Mouse (Mus musculus) layer of hippocampus, adult 2 months (tissue): ENCODE data around the gene Slc2a6. TPM values are rescaled to one million over a fixed set of nuclear protein-coding genes. Genes with fewer than 3 reads are reported as not detected.

Experiments used
- DNase-seq, 2 experiments: peaks; one replicate each; pipeline ENCODE4 v3.0.0; 2022; ENCODE audit warnings: low spot score in 2 of 2
- H3K27ac ChIP-seq: fragments of 200-600 bp; 2 replicates; pipeline ENCODE4 v1.8.1; 2022
- H3K4me3 ChIP-seq: fragments of 200-600 bp; 2 replicates; pipeline ENCODE4 v1.8.1; 2022; ENCODE audit warnings: mild to moderate bottlenecking
- CTCF ChIP-seq: fragments of 200-600 bp; conservative IDR thresholded peaks from 2 replicates; pipeline ENCODE4 v1.8.1; 2022; ENCODE audit warnings: antibody characterized with exemption, mild to moderate bottlenecking, moderate library complexity
- long read RNA-seq, 2 experiments: library from polyadenylated mRNA; stranded (forward); transcript quantifications; one replicate each; pipeline ENCODE4 v2.0.0; 2021; ENCODE audit warnings: borderline mapping rate in 2 of 2
- total RNA-seq, 2 experiments: library from RNA; stranded (reverse); gene quantifications; 2 replicates each; pipeline ENCODE4 v1.2.3; 2021

Slc2a6 gene
- 10 to 100 TPM; 38.4 to 42.3 TPM for total RNA-seq
- long read RNA-seq, experiment 1, transcript Slc2a6-201 (10 exons, 2,138 nt): major isoform, 25 of 40 reads
- long read RNA-seq, experiment 1, partial matches to known transcripts: 7 of 40 reads
- long read RNA-seq, experiment 1, other reads (novel, unspliced or antisense): 7 of 40 reads
- long read RNA-seq, experiment 2, transcript Slc2a6-201 (10 exons, 2,138 nt): major isoform, 48 of 64 reads
- long read RNA-seq, experiment 2, partial matches to known transcripts: 5 of 64 reads
- long read RNA-seq, experiment 2, other reads (novel, unspliced or antisense): 11 of 64 reads

DNA sequence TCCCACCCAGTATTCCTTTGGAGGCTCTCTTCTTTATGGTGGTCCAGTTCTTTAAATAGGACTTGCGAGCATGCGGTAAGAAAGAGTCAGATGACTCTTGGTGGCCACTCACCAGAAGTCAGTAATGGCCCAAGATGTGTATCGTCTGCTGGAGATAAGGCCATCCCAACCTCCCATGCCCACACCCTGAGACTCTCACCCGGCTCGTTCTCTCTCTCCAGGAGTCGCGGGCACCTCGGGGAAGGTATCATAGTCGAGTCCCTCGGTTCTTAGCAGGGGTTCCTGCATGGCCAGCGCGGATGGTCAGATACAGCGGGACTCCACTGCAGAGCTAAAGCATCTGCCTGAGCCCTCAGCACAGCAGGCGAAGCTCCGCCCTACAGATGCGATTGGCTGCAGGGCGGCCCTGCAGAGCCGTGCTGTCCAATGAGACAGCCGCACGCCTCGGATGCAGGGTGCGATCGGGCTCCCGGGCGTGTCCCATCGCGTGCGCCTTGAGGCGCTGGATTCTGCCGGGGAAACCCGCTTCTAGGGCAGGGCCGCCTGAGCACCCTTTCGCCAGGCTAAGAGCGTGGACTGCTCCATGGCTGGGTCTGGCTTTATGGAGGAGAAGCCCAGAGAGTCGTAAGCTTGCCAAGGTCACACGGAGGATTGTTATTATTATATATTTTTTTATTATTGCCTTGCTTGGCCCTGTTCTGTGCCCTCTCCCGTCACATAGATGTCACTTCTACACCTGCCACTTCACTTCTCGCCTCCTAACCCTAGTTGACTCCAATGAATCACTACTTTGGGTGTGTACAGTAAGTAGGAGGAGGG is at the start of gene Slc2a6:
TSS of gene Slc2a6 (minus strand) at position 381 of the 819 bp plus-strand sequence.
- peak; percentile 88 to 91 for DNase-seq
- H3K4me3 ChIP-seq: peak within 1 kb of the TSS; percentile 73
- TF ChIP-seq CTCF: no peak
- H3K27ac ChIP-seq: peak within 1 kb of the TSS; percentile 91

DNA sequence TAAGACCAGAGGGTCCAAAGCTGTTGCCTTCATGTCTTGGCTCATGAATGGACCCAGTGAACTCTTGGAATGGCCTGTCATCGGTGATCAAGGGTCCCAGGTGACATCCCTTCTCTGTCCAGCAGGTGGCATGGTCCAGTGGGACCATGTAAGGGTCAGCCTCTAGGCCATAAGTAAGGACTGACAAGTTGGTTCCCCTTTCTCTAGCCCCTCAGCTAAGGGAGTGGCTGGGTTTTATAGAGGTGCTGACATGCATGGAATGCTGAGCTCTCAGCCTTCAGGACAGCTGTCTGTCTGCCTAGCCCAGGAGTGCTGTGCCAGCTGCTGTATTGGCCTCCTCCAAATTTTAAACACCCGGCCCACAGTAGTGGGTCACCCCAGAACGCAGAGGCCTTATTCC is 47.7 kb upstream of the Slc2a6 start:
- no peak for DNase-seq
- peak; percentile 80 for TF ChIP-seq CTCF
- H3K4me3 ChIP-seq: no peak overlapping the region
- no peak overlapping the region for H3K27ac ChIP-seq

DNA sequence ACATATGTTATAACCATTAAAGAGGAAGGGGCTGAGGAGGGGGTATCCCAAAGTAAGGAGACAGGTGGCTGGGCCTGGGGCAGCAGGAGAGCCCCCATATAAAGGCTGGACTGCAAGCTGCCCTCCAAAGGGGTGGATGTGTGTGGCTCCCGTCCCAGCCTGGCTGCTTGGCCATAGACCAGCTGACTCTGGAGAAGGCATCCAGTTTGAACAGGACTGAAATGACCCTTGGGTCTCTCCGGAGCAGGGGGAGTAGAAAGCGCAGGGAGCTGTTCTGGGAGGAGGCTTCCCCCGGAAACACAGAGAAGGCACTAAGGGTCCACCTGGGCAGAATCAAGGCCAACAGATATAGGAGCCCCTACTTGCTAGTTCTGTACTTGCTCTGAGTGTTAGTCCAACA is 47.0 kb upstream of the Slc2a6 start:
- TF ChIP-seq CTCF: no peak
- H3K4me3 ChIP-seq: no peak overlapping the region
- H3K27ac ChIP-seq: no peak overlapping the region
- no peak for DNase-seq

DNA sequence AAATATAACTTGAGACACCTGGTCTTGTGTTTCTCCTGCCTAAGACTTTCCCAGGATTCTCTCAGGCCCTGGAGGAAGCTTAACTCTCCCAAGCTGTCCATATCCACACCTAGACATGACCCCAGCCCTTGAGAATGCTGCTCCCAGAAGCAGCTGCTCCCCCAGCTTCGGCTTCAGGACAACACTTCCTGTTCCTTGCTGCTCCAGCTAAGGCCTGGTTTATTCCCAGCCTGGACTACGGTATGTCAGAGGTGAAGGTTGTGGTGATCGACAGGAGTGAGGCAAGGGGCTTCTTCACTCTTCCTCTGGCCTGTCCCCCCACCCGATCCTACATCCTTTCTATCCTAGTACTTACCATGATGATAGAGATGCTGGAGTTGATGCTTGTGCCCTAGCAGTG is 45.6 kb upstream of the Slc2a6 start:
- TF ChIP-seq CTCF: no peak
- H3K4me3 ChIP-seq: no peak overlapping the region
- no peak overlapping the region for H3K27ac ChIP-seq
- DNase-seq: no peak

GRCm38 (mm10) chr2:27071978-27072377 is 44.2 kb upstream of the Slc2a6 start, which contains the start of gene Mymk:
TSS of gene Mymk (minus strand) at chr2:27072179.
- no peak within 1 kb of the TSS for H3K4me3 ChIP-seq
- peak within 1 kb of the TSS; percentile 71 for H3K27ac ChIP-seq
- TF ChIP-seq CTCF: no peak
- no peak for DNase-seq

- no peak overlapping the region for H3K4me3 ChIP-seq
- peak; percentile 81 to 91 for DNase-seq
- H3K27ac ChIP-seq: peak overlapping the region; percentile 71
- no peak for TF ChIP-seq CTCF
Measured at GRCm38 (mm10) chr2:27071137-27071536, 43.3 kb upstream of the Slc2a6 start.

- TF ChIP-seq CTCF: no peak
- DNase-seq: no peak
- Histone ChIP-seq H3K4me3 (no peak overlapping the region), H3K27ac (peak overlapping the region; percentile 71)
Measured at GRCm38 (mm10) chr2:27070247-27070813, 42.5 kb upstream of the Slc2a6 start.

DNA sequence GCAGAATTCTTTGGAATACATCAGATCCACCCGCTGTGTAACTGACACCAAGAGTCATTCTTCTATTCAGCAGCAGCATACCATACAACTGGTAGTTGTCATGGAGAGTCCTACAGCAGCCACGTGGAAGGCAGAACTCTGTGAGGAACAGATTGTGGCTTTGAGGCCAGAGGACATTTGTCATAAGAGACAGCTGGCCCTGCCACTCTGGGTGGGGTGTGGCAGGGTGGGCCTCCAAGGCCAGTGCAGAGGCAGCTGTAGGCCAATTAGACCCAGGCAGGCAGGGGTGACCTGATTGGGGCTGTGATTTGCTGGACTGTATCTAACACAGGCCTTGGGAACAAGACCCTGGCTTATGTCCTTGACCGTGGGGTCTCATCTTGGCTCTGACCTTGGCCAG is 41.8 kb upstream of the Slc2a6 start:
- Histone ChIP-seq H3K27ac (peak overlapping the region; percentile 71; the same call in 1 of the 2 replicates), H3K4me3 (no peak overlapping the region)
- no peak for DNase-seq
- no peak; the same call in 1 of the 2 replicates for TF ChIP-seq CTCF

DNA sequence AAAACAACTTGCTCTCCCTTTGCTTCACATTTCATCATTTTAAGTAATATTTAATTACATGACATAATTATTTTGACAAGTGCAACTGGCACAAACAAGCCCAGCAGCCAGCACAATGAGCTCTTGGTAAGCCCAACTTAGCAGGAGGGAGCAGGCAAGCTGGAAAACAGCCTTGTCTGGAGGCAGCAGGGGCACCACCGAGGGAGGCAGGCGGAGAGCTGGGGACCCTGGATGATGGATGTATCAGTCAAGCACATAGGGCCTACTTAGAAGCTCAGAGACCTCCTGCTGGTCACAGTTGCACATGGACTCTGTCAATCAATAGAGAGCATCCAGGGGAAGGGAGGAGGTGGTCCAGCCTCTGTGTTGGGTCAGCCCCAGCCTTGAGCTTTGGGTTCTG is 40.2 kb upstream of the Slc2a6 start:
- 0 out of 2 replicates have a peak, but pooled peaks have one; percentile 4 for TF ChIP-seq CTCF
- H3K27ac ChIP-seq: peak overlapping the region; percentile 44; the same call in 1 of the 2 replicates

GRCm38 (mm10) chr2:27067124-27067523 is 39.3 kb upstream of the Slc2a6 start:
- Histone ChIP-seq H3K4me3 (no peak overlapping the region), H3K27ac (no peak overlapping the region)
- no peak for TF ChIP-seq CTCF
- DNase-seq: no peak

More for the DNA sequence above, 40.2 kb upstream of the Slc2a6 start:
- no peak for DNase-seq
- no peak overlapping the region for H3K4me3 ChIP-seq

- no peak for DNase-seq
- Histone ChIP-seq H3K4me3 (no peak overlapping the region), H3K27ac (no peak overlapping the region)
- TF ChIP-seq CTCF: no peak
Measured at GRCm38 (mm10) chr2:27059187-27059586, 31.4 kb upstream of the Slc2a6 start.

DNA sequence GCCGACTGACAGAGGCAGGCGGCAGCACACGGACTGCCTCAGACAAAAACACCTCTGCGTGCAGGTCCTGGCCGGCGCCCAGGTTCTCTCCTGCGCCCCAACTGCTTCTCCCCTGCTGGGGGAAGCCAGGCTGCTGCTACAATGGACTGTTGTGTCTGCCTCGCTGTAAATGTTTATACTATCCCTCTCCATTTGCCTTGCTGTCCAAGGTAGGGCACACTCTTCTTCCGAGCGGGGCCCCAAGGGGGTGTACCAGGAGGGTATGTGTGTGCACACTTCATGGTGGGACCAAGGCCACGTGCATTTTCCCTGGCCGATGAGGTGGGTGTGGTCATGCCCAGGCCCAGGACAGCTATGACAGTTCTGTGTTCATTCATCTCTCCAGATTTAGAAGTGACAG is 31.0 kb upstream of the Slc2a6 start:
- H3K27ac ChIP-seq: no peak overlapping the region
- no peak for DNase-seq
- TF ChIP-seq CTCF: peak; percentile 30
- no peak overlapping the region for H3K4me3 ChIP-seq

DNA sequence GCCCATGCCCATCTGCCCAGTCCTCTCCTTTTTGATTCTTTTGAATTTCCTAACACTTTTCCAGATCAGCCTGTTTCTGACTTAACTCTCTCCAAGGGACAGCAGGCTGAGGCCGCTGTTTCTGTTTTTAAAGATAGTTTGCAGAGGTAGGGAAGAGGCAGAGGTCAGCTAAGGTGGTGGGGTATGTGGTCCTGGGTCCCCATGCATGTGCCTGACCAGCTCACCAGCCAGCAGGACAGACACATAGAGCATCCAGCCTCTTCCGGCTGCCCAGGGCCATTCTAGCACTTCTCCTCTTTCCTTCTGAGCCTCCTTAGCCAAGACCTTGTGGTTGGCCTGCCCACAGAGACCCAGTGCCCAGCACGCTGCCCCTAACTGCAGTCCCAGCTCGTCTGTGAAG is 30.5 kb upstream of the Slc2a6 start:
- no peak overlapping the region for H3K4me3 ChIP-seq
- no peak for DNase-seq

More for the DNA sequence above, 30.5 kb upstream of the Slc2a6 start:
- no peak for TF ChIP-seq CTCF
- no peak overlapping the region for H3K27ac ChIP-seq
